Mouse (Mus musculus): Measurements from ENCODE around the gene Nedd4. TPM values are rescaled to one million over a fixed set of nuclear protein-coding genes. Genes with fewer than 3 reads are reported as not detected.

Nedd4 gene
- polyA plus RNA-seq, 1 experiment from 2014 or later = 704 TPM

DNA sequence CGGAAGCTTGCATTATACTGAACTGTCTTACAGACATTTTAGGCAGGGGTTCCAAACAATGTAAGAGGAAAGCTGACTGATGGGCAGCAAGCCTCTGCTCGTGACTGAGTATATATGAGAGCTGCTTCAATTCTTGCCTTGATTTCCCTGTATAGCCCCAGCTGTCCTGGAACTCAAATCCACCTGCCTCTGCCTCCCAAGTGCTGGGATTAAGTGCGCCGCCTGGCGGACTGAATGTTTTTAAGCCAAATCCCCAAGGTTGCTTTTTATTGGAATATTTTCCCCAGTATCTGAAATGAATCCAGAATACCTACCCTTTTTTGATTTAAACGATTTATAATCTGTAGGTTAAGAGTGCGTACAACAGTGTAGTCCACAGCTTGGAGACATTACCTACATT is 7.2 kb downstream of the Nedd4 start:
- no peak overlapping the region for H3K4me2 ChIP-seq (replicated peaks)
- peaks cover 60% of the 10 kb centered on the region for H3K36me3 ChIP-seq
- H3K9me3 ChIP-seq (replicated peaks) = no peaks in the 10 kb centered on the region
- no peak overlapping the region for H3K27ac ChIP-seq
- H3K4me1 ChIP-seq = peaks cover 32% of the 10 kb centered on the region
- H3K4me3 ChIP-seq = no peak overlapping the region
- no peak for ATAC-seq (ENCODE audit: low FRiP score)
- H3K9ac ChIP-seq = no peak overlapping the region
- 87% methylated on average over 7 of the region's 7 CpGs for WGBS
- no peaks in the 10 kb centered on the region for H3K27me3 ChIP-seq

DNA sequence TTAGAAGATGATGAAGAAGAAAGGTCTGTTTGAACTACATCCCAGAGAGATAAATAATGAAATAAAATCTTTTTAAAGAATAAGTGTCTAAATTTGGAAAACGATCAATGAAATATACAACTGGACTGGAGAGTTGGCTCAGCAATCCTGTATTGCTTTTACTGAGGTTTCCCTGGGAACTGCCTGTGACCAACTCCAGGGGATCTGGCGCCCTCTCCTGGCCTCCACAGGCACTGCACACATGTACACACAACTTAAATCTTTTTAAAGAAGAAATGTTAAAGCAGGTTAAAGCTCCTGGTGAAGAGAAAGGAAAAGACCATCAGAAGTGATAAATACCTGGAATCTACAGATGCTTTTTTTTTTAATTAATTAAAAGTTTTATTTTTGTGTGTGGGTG is 10.2 kb downstream of the Nedd4 start:
- Histone ChIP-seq H3K4me3 (no peak overlapping the region), H3K36me3 (peaks cover 68% of the 10 kb centered on the region), H3K4me2 (replicated peaks) (no peak overlapping the region), H3K4me1 (peaks cover 7% of the 10 kb centered on the region), H3K27me3 (no peaks in the 10 kb centered on the region), H3K9me3 (replicated peaks) (no peaks in the 10 kb centered on the region), H3K9ac (no peak overlapping the region), H3K27ac (no peak overlapping the region)
- no peak for ATAC-seq (ENCODE audit: low FRiP score)
- WGBS = 37% methylated on average over 2 of the region's 2 CpGs

GRCm38 (mm10) chr9:72674957-72675744 is 13.0 kb downstream of the Nedd4 start:
- no peaks in the 10 kb centered on the region for H3K9me3 ChIP-seq (replicated peaks)
- H3K27me3 ChIP-seq = no peaks in the 10 kb centered on the region
- no peak overlapping the region for H3K4me3 ChIP-seq
- 91% methylated on average over 6 of the region's 6 CpGs for WGBS
- H3K4me2 ChIP-seq (replicated peaks) = no peak overlapping the region
- no peak for ATAC-seq (ENCODE audit: low FRiP score)
- no peak overlapping the region for H3K27ac ChIP-seq
- peaks cover 74% of the 10 kb centered on the region for H3K36me3 ChIP-seq
- H3K9ac ChIP-seq = no peak overlapping the region
- H3K4me1 ChIP-seq = no peaks in the 10 kb centered on the region

DNA sequence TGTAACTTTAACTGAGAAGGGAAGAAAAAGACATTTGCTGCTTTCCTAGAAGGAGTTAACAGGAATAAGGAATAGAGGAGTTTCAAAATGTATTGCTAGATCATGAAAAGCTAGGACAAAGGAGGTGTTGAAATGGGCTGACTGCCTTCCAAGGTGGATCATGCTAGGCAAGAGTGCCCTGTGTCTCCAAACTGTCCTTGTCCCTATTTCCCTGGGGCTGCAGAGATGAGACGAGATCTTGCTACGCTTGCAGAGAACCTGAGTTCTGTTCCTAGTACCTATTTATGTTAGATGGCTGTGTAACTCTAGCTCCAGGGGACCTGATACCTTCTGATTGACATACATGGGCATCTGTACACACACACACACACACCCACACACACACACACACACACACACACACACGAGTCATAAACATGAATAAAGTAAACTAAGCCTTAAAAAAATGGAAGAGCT is 13.6 kb downstream of the Nedd4 start:
- no peak overlapping the region for H3K4me3 ChIP-seq
- WGBS = 90% methylated on average over 3 of the region's 3 CpGs
- ATAC-seq (ENCODE audit: low FRiP score) = no peak
- no peaks in the 10 kb centered on the region for H3K9me3 ChIP-seq (replicated peaks)
- H3K27me3 ChIP-seq = no peaks in the 10 kb centered on the region
- H3K27ac ChIP-seq = no peak overlapping the region
- no peak overlapping the region for H3K4me2 ChIP-seq (replicated peaks)
- H3K36me3 ChIP-seq = peaks cover 71% of the 10 kb centered on the region
- H3K4me1 ChIP-seq = no peaks in the 10 kb centered on the region
- no peak overlapping the region for H3K9ac ChIP-seq

DNA sequence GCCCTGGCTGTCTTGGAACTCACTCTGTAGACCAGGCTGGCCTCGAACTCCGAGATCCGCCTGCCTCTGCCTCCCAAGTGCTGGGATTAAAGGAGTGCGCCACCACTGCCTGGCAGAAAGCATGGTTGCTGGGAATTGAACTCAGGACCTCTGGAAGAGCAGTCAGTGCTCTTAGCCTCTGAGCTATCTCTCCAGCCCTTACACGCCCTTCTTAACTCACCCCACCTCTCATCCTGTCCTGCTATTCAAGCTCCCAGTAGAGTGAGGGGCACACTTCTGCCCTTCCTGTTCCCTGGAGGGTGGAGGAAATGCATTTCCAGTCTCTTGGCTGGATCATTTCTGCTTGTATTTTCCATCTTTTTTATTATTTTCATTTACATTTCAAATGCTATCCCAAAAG is 15.5 kb downstream of the Nedd4 start:
- H3K27ac ChIP-seq = no peak overlapping the region
- WGBS = 94% methylated on average over 5 of the region's 5 CpGs
- no peaks in the 10 kb centered on the region for H3K4me1 ChIP-seq
- H3K4me2 ChIP-seq (replicated peaks) = no peak overlapping the region
- no peak overlapping the region for H3K4me3 ChIP-seq
- H3K9ac ChIP-seq = no peak overlapping the region
- no peaks in the 10 kb centered on the region for H3K9me3 ChIP-seq (replicated peaks)
- ATAC-seq (ENCODE audit: low FRiP score) = no peak
- H3K36me3 ChIP-seq = peaks cover 77% of the 10 kb centered on the region
- no peaks in the 10 kb centered on the region for H3K27me3 ChIP-seq

DNA sequence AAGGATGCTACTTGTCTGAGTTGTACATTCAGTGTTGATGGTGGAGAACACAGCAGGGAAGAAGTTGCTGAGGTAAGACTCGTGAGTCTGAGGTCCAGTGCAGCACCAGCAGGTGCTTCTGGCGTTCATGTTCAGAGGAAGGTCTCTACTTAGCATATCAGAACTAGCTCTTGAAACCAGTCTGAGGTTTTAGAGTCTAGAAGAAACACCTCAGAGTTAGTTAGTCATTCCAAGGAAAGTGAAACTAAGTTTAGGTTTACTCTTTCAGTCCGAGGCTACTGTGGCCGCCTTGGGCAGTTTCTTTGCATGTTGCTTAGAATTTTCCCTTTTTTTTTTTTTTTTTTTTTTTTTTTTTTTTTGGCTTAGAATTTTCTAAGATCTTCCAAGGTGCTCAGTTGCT is 16.6 kb downstream of the Nedd4 start:
- no peak overlapping the region for H3K9ac ChIP-seq
- WGBS = 82% methylated on average over 4 of the region's 4 CpGs
- ATAC-seq (ENCODE audit: low FRiP score) = no peak
- no peak overlapping the region for H3K27ac ChIP-seq
- H3K4me1 ChIP-seq = no peaks in the 10 kb centered on the region
- no peaks in the 10 kb centered on the region for H3K9me3 ChIP-seq (replicated peaks)
- H3K27me3 ChIP-seq = no peaks in the 10 kb centered on the region
- H3K4me2 ChIP-seq (replicated peaks) = no peak overlapping the region
- H3K36me3 ChIP-seq = peaks cover 74% of the 10 kb centered on the region
- H3K4me3 ChIP-seq = no peak overlapping the region

DNA sequence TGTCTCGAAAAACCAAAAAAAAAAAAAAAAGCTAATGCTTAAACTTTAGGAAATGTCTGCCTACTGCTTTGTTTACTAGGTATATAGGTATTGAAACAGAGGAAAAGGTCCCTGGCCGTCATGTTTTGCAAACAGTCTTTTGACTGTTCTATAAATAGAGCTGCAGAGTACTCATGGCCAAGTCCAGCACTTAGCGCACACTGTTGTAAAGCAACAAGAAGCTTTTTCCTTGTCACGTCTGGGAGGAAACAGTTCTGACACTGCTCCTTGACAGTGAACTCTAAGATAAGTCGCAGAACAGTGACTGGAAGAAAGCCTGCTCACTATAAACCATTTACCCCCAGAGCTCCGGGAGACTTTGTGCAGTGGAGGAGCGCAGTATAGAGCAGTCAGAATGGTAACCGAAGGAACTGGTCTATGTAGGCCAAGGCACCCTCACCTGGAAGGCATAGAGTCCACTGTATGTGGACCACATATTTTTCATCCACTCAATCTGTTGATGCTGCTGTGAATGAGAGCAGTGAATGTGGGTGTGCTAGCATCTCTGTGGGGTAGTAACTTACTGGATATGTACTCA is 19.6 kb downstream of the Nedd4 start:
- Histone ChIP-seq H3K4me2 (replicated peaks) (no peak overlapping the region), H3K27ac (no peak overlapping the region), H3K4me1 (no peaks in the 10 kb centered on the region), H3K9me3 (replicated peaks) (no peaks in the 10 kb centered on the region), H3K9ac (no peak overlapping the region), H3K36me3 (peaks cover 73% of the 10 kb centered on the region), H3K4me3 (no peak overlapping the region), H3K27me3 (no peaks in the 10 kb centered on the region)
- ATAC-seq (ENCODE audit: low FRiP score) = no peak
- WGBS = 91% methylated on average over 8 of the region's 8 CpGs

DNA sequence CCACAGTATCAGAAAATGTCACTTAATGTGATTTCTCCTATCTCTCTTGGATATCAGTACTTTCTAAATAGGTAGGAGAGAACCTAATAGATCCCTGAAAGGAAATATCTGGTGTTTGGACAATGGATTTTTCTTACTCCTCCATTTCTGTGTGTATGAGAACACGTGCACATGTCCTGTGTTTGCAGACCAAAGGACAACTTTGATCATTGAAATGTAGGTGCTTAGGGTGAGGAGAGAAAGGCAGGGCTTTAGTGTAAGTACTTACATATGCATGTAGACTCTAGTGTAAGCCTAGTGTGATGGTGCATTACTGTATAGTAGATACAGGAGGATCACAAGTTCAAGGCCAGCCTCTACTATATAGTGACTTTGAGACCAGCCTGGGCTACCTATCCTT is 21.1 kb downstream of the Nedd4 start:
- ATAC-seq (ENCODE audit: low FRiP score) = no peak
- Histone ChIP-seq H3K9ac (no peak overlapping the region), H3K27me3 (no peaks in the 10 kb centered on the region), H3K4me3 (no peak overlapping the region), H3K27ac (no peak overlapping the region), H3K4me1 (no peaks in the 10 kb centered on the region), H3K4me2 (replicated peaks) (no peak overlapping the region), H3K36me3 (peaks cover 77% of the 10 kb centered on the region), H3K9me3 (replicated peaks) (no peaks in the 10 kb centered on the region)
- WGBS = 86% methylated on average over 1 of the region's 1 CpGs

DNA sequence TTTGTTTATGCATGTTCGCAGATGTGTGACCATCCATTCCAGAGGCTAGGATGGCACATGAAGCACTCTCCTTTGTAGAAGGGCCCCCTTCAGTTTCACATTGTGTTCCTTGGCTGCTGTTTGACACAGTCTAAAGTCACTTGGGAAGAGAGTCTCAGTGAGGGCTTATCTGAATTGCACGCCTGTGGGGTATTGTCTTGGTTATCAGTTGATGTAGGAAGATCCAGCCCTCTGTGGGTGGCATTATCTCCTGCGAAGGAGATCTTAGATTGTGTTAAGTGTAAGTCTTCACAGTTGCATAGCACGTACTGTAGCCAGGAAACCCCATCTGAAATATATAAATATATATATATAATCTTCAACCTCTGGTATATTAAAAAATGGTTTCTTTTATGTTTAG is 23.1 kb downstream of the Nedd4 start:
- Histone ChIP-seq H3K27me3 (no peaks in the 10 kb centered on the region), H3K4me3 (no peak overlapping the region), H3K9ac (no peak overlapping the region), H3K4me2 (replicated peaks) (no peak overlapping the region), H3K27ac (no peak overlapping the region), H3K9me3 (replicated peaks) (no peaks in the 10 kb centered on the region), H3K36me3 (peaks cover 86% of the 10 kb centered on the region), H3K4me1 (no peaks in the 10 kb centered on the region)
- WGBS = 85% methylated on average over 4 of the region's 4 CpGs
- ATAC-seq (ENCODE audit: low FRiP score) = no peak

DNA sequence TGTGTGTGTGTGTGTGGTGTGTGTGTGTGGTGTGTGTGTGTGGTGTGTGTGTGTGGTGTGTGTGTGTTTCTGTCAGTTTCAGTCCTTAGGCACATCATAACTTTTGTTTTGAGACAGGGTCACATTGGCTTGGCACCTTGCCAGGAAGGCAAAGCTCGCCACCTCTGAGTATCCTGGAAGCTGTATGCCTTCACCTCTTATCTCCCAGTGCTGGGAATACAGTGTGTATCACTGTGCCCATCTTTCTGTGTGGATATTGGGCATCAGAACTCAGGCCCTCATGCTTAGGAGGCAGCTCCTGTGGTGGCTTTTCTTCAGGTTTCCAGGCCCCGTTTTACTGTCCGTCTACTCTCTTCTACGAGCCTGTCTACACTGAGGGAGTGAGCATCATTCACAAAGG is 24.4 kb downstream of the Nedd4 start:
- no peaks in the 10 kb centered on the region for H3K9me3 ChIP-seq (replicated peaks)
- H3K27me3 ChIP-seq = no peaks in the 10 kb centered on the region
- no peaks in the 10 kb centered on the region for H3K4me1 ChIP-seq
- H3K4me3 ChIP-seq = no peak overlapping the region
- no peak overlapping the region for H3K27ac ChIP-seq
- H3K9ac ChIP-seq = no peak overlapping the region
- WGBS = 88% methylated on average over 4 of the region's 4 CpGs
- H3K36me3 ChIP-seq = peaks cover 92% of the 10 kb centered on the region
- H3K4me2 ChIP-seq (replicated peaks) = no peak overlapping the region
- ATAC-seq (ENCODE audit: low FRiP score) = no peak

DNA sequence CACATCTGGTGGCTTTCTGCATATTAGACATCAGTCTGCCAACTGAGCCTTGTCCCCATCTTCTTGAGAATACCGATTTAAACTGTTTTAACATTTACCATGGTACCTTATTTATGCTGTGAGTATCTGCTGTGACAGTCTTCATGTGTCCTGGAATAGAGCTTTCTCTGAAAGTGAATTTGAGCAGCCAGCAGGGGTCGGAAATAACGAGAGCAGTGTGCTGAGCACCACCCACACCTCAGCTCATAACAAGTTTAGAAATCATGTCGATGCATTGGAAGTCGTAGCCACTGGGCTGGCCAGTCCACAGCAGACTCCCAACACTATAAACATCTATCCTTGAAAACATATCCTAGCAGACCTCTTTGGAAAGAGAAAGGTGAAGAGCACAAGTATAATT is 27.4 kb downstream of the Nedd4 start:
- H3K36me3 ChIP-seq = peaks cover 88% of the 10 kb centered on the region
- H3K4me1 ChIP-seq = peaks cover 15% of the 10 kb centered on the region
- H3K27ac ChIP-seq = no peak overlapping the region
- no peaks in the 10 kb centered on the region for H3K27me3 ChIP-seq
- no peaks in the 10 kb centered on the region for H3K9me3 ChIP-seq (replicated peaks)
- H3K4me2 ChIP-seq (replicated peaks) = no peak overlapping the region
- ATAC-seq (ENCODE audit: low FRiP score) = no peak
- no peak overlapping the region for H3K9ac ChIP-seq
- H3K4me3 ChIP-seq = no peak overlapping the region
- WGBS = 85% methylated on average over 5 of the region's 5 CpGs

GRCm38 (mm10) chr9:72690811-72691210 is 28.7 kb downstream of the Nedd4 start:
- Histone ChIP-seq H3K36me3 (peaks cover 78% of the 10 kb centered on the region), H3K4me3 (no peak overlapping the region), H3K27ac (no peak overlapping the region), H3K4me2 (replicated peaks) (no peak overlapping the region), H3K27me3 (no peaks in the 10 kb centered on the region), H3K9me3 (replicated peaks) (no peaks in the 10 kb centered on the region), H3K4me1 (peaks cover 16% of the 10 kb centered on the region), H3K9ac (no peak overlapping the region)
- ATAC-seq (ENCODE audit: low FRiP score) = no peak
- WGBS = 60% methylated on average over 1 of the region's 1 CpGs

DNA sequence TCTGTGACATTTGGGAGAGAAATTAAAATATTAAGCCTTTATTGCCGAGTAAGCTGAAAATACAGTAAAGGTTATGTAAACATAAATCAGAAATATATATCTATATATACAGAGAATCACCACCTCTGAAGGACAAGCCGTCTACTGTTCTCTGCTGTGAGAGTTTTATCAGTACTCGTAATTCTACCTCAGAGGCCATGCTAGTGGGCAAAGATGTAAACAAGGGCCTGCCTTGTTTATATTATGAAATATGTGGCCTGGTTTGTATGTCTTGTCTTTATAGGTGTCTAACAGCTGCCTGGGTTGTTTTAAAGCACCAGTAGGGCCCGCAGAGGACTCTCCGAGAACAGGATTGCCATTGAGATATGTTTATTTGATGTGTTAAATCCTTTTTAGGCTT is 29.8 kb downstream of the Nedd4 start:
- H3K9ac ChIP-seq = no peak overlapping the region
- no peak overlapping the region for H3K4me3 ChIP-seq
- H3K36me3 ChIP-seq = peaks cover 71% of the 10 kb centered on the region
- peaks cover 21% of the 10 kb centered on the region for H3K4me1 ChIP-seq
- H3K4me2 ChIP-seq (replicated peaks) = no peak overlapping the region
- no peak overlapping the region for H3K27ac ChIP-seq
- no peaks in the 10 kb centered on the region for H3K9me3 ChIP-seq (replicated peaks)
- ATAC-seq (ENCODE audit: low FRiP score) = no peak
- no peaks in the 10 kb centered on the region for H3K27me3 ChIP-seq
- WGBS = 84% methylated on average over 5 of the region's 5 CpGs
